Mouse (Mus musculus): ENCODE data around the gene Pgbd5.

DNA sequence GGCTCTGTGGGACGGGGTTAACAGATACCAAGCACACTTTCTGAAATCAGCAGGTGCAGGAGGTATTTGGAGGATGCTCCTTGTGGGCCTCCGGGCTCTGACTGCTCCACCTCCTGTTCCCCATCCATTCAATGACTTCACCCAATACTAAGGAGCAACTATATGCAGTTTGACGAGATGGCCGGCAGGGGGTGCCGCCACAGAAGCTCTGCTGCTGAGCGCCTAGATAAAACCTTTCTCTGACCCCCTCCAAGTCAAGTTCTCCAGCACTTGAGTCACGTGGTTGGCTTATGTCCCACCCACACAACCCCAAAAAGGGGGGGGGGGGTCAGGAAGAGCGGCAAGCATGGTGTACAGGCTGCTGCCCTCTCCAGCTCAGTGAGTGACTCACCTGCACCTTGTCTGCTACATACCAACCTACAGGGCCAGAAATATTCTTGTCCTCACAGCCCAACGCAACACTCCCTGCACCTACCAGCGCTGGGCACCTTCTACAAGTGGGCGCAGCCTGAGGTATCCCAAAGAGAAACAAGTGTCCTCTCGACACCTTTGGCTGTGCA lies 40.5 kb downstream of the Pgbd5 start:
- TF ChIP-seq FLI1 (IDR thresholded peaks at IDR 0.05; ENCODE audit: low read length) (no peak), GATA1 (IDR thresholded peaks at IDR 0.05; ENCODE audit: borderline replicate concordance, low read length) (no peak)
